Mouse (Mus musculus): Measurements from ENCODE around the gene Vsig8. TPM values are rescaled to one million over a fixed set of nuclear protein-coding genes. Genes with fewer than 3 reads are reported as not detected.

Gene Vsig8
- 0.23 and 0.49 TPM in 2 replicates for polyA plus RNA-seq (2012; rRNA removed)
- polyA plus RNA-seq (2014; fragmentation: Nextera tagmentation; extraction: Ambion mirVana) = 0.30 and 0.40 TPM in 2 replicates

DNA sequence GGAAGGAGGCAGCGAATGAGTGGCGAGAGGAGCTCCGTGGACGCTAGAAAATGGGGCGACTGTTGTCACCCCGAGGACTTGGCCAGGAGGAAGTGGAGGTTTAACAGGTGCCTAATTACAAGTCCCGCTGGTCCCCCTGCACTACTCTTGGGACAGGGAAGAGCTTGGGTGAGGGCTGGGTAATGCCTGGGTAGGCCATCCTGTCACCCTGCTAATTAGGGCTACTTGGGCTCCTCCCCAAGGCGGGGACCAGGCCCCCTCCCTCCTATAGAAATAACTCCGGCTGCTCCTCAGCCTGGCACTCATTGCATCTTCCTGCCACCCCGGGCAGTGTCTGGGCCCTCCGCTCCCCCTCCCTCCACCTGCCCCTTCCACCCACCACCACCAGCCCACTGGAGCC lies at the start of gene Vsig8:
Vsig8 (plus strand) TSS at position 301 of the 400 bp plus-strand sequence.
- Histone ChIP-seq H3K4me2 (replicated peaks; ENCODE audit: low read depth, low read length, severe bottlenecking) (no peak within 1 kb of the TSS), H3K36me3 (ENCODE audit: control insufficient read depth, insufficient read depth, low read length) (no peaks in the 10 kb centered on the region), H3K4me1 (ENCODE audit: control insufficient read depth, insufficient read depth, low read length) (peaks cover 6% of the 10 kb centered on the region), H3K27ac (replicated peaks; ENCODE audit: low read depth, low read length) (no peak within 1 kb of the TSS), H3K27me3 (ENCODE audit: control insufficient read depth, insufficient read depth, low read length) (peaks cover 2% of the 10 kb centered on the region; the same call in 1 of the 2 replicates), H3K4me3 (replicated peaks; ENCODE audit: low read length) (no peak within 1 kb of the TSS), H3K9ac (ENCODE audit: low read depth, low read length, severe bottlenecking) (no peak within 1 kb of the TSS), H3K9me3 (ENCODE audit: control insufficient read depth, low read length) (no peaks in the 10 kb centered on the region)
- DNase-seq (ENCODE audit: low spot score) (no peak), ATAC-seq (ENCODE audit: low FRiP score, low read depth) (no peak)
- 73% methylated on average over 11 of the region's 11 CpGs for WGBS
- TF ChIP-seq POLR2A (IDR thresholded peaks at IDR 0.05; ENCODE audit: borderline replicate concordance, extremely low read depth, insufficient read depth, insufficient read length) = no peak

DNA sequence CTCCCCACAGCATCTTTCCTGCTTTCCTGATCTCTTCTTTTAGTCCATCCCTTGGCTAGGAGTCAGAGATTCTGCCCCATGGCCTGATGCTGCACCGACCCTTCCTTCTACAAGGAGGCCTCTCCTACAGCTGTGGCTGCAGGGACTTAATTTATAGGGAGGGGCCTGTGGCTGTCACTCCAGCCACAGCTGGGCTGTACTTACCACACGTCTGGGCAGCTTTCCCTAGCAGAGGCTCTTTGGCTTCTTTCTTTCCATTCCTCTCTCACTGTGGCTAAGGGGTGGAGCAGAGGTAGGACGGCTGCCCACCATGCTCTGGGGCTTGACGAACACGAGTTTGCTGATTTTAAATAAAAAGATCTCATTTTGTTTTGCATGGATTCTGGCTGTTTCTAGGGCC lies 48.7 kb upstream of the Vsig8 start:
- WGBS = 39% methylated on average over 5 of the region's 5 CpGs
- H3K9ac ChIP-seq (ENCODE audit: low read depth, low read length, severe bottlenecking) = no peak overlapping the region
- H3K4me2 ChIP-seq (replicated peaks; ENCODE audit: low read depth, low read length, severe bottlenecking) = no peak overlapping the region
- H3K27ac ChIP-seq (replicated peaks; ENCODE audit: low read depth, low read length) = no peak overlapping the region
- no peaks in the 10 kb centered on the region for H3K27me3 ChIP-seq (ENCODE audit: control insufficient read depth, insufficient read depth, low read length)
- H3K36me3 ChIP-seq (ENCODE audit: control insufficient read depth, insufficient read depth, low read length) = peaks cover 5% of the 10 kb centered on the region; the same call in 1 of the 2 replicates
- DNase-seq (ENCODE audit: low spot score) (peak; percentile 48), ATAC-seq (ENCODE audit: low FRiP score, low read depth) (peak; percentile 21; the same call in 1 of the 2 replicates)
- peaks cover 29% of the 10 kb centered on the region for H3K4me1 ChIP-seq (ENCODE audit: control insufficient read depth, insufficient read depth, low read length)
- H3K9me3 ChIP-seq (ENCODE audit: control insufficient read depth, low read length) = no peaks in the 10 kb centered on the region
- no peak for TF ChIP-seq POLR2A (IDR thresholded peaks at IDR 0.05; ENCODE audit: borderline replicate concordance, extremely low read depth, insufficient read depth, insufficient read length)
- H3K4me3 ChIP-seq (replicated peaks; ENCODE audit: low read length) = no peak overlapping the region

DNA sequence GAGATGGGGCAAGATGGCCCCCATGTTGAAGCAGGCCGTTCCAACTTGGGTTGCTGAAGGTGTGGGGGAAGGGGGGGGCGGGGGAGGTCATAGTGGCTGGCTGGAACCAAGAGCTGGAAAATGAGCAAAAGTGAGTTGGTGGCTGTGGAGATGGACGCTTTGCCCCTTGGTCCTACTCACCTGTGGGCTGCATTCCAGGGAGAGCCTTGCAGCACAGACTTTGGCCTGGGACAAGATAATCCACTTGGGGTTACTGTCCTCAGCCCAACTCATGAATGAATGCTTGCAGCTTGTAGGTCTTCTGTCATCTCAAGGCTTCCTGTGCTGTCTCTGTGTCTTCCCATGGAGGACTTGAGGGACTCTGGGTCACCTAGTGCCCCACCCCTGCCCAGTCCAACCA lies 48.0 kb upstream of the Vsig8 start:
- no peak overlapping the region for H3K4me3 ChIP-seq (replicated peaks; ENCODE audit: low read length)
- H3K27ac ChIP-seq (replicated peaks; ENCODE audit: low read depth, low read length) = no peak overlapping the region
- no peaks in the 10 kb centered on the region for H3K9me3 ChIP-seq (ENCODE audit: control insufficient read depth, low read length)
- no peaks in the 10 kb centered on the region for H3K27me3 ChIP-seq (ENCODE audit: control insufficient read depth, insufficient read depth, low read length)
- peaks cover 5% of the 10 kb centered on the region; the same call in 1 of the 2 replicates for H3K36me3 ChIP-seq (ENCODE audit: control insufficient read depth, insufficient read depth, low read length)
- peaks cover 24% of the 10 kb centered on the region for H3K4me1 ChIP-seq (ENCODE audit: control insufficient read depth, insufficient read depth, low read length)
- ATAC-seq (ENCODE audit: low FRiP score, low read depth) (no peak), DNase-seq (ENCODE audit: low spot score) (no peak)
- 83% methylated on average over 3 of the region's 3 CpGs for WGBS
- H3K9ac ChIP-seq (ENCODE audit: low read depth, low read length, severe bottlenecking) = no peak overlapping the region
- TF ChIP-seq POLR2A (IDR thresholded peaks at IDR 0.05; ENCODE audit: borderline replicate concordance, extremely low read depth, insufficient read depth, insufficient read length) = no peak
- H3K4me2 ChIP-seq (replicated peaks; ENCODE audit: low read depth, low read length, severe bottlenecking) = no peak overlapping the region

DNA sequence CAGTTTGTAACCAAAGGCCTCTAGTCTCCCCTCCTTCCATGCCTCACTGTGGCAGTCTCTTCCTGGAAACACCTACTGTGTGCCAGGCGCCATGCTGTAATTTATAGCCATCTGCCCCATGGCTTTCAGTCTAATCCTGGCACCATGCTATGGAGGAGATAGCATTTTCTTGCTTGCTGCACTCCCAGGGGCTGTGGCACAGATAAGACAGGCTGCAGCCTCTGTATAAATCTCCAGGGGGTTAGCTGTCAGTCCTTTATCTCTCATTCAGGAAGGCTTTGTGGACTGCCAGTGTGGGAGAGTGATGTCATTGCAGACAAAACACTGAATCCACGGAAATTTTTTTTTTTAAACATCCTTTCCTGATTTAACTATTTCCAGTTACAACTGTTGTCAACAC lies 47.6 kb upstream of the Vsig8 start:
- H3K9ac ChIP-seq (ENCODE audit: low read depth, low read length, severe bottlenecking) = no peak overlapping the region
- H3K4me3 ChIP-seq (replicated peaks; ENCODE audit: low read length) = no peak overlapping the region
- TF ChIP-seq POLR2A (IDR thresholded peaks at IDR 0.05; ENCODE audit: borderline replicate concordance, extremely low read depth, insufficient read depth, insufficient read length) = no peak
- peaks cover 24% of the 10 kb centered on the region for H3K4me1 ChIP-seq (ENCODE audit: control insufficient read depth, insufficient read depth, low read length)
- ATAC-seq (ENCODE audit: low FRiP score, low read depth) (no peak), DNase-seq (ENCODE audit: low spot score) (no peak)
- H3K4me2 ChIP-seq (replicated peaks; ENCODE audit: low read depth, low read length, severe bottlenecking) = no peak overlapping the region
- H3K27ac ChIP-seq (replicated peaks; ENCODE audit: low read depth, low read length) = no peak overlapping the region
- 67% methylated on average over 2 of the region's 2 CpGs for WGBS
- H3K9me3 ChIP-seq (ENCODE audit: control insufficient read depth, low read length) = no peaks in the 10 kb centered on the region
- no peaks in the 10 kb centered on the region for H3K27me3 ChIP-seq (ENCODE audit: control insufficient read depth, insufficient read depth, low read length)
- H3K36me3 ChIP-seq (ENCODE audit: control insufficient read depth, insufficient read depth, low read length) = peaks cover 5% of the 10 kb centered on the region; the same call in 1 of the 2 replicates

DNA sequence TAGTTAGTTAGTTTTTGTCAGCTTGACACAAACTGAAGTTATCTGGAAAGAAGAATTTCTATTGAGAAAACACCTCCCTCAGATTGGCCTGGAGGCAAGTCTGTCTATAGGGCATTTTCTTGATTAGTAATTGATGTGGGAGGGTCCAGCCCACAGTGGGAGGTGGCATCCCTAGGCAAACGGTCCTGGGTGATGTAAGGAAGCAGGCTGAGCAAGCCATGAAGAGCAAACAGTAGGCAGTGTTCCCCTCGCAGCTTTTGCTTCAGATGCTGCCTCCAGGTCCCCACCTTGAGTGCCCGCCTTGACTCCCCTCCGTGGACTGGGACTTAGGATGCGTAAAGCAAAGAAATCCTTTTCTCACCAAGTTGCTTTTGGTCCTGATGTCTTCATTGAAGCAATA lies 46.5 kb upstream of the Vsig8 start:
- peaks cover 21% of the 10 kb centered on the region; the same call in 1 of the 2 replicates for H3K4me1 ChIP-seq (ENCODE audit: control insufficient read depth, insufficient read depth, low read length)
- no peak overlapping the region for H3K9ac ChIP-seq (ENCODE audit: low read depth, low read length, severe bottlenecking)
- no peak overlapping the region for H3K4me3 ChIP-seq (replicated peaks; ENCODE audit: low read length)
- H3K36me3 ChIP-seq (ENCODE audit: control insufficient read depth, insufficient read depth, low read length) = peaks cover 5% of the 10 kb centered on the region; the same call in 1 of the 2 replicates
- no peak for TF ChIP-seq POLR2A (IDR thresholded peaks at IDR 0.05; ENCODE audit: borderline replicate concordance, extremely low read depth, insufficient read depth, insufficient read length)
- no peak overlapping the region for H3K27ac ChIP-seq (replicated peaks; ENCODE audit: low read depth, low read length)
- no peaks in the 10 kb centered on the region for H3K9me3 ChIP-seq (ENCODE audit: control insufficient read depth, low read length)
- ATAC-seq (ENCODE audit: low FRiP score, low read depth) (no peak), DNase-seq (ENCODE audit: low spot score) (no peak)
- WGBS = 81% methylated on average over 5 of the region's 5 CpGs
- H3K4me2 ChIP-seq (replicated peaks; ENCODE audit: low read depth, low read length, severe bottlenecking) = no peak overlapping the region
- H3K27me3 ChIP-seq (ENCODE audit: control insufficient read depth, insufficient read depth, low read length) = no peaks in the 10 kb centered on the region

Measured in limb, embryonic 14.5 days (tissue).